Mouse (Mus musculus): ENCODE measurements at regions not wholly inside any gene's neighbourhood (a gene's known extent, or its start where the extent isn't known, plus 50 kb on each side); places are given as distances from the start of the nearest gene placed in this dataset.

- no peak for DNase-seq
Measured at GRCm38 (mm10) chr11:20930045-20930444, 99.2 kb upstream of the Lgalsl start.

GRCm38 (mm10) chr11:20930573-20930972 lies 99.7 kb upstream of the Lgalsl start:
- no peak for DNase-seq

GRCm38 (mm10) chr11:20934191-20935062 lies 103.6 kb upstream of the Lgalsl start:
- DNase-seq, result no peak

DNA sequence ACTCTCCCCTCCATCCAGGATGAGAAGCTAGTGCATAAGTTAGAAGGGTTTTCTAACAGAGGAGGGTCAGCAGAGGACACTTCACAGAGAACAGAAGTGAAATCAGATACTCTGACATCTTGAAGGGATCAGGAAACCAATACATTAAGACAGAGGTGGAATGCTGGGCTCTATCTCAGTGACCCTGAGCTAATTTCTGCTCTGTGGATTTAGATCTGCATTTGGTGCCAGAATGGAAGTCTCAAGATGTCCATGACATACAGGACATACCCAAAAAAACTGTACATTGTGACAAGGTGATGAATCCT lies 104.2 kb upstream of the Lgalsl start:
- no peak for DNase-seq

DNA sequence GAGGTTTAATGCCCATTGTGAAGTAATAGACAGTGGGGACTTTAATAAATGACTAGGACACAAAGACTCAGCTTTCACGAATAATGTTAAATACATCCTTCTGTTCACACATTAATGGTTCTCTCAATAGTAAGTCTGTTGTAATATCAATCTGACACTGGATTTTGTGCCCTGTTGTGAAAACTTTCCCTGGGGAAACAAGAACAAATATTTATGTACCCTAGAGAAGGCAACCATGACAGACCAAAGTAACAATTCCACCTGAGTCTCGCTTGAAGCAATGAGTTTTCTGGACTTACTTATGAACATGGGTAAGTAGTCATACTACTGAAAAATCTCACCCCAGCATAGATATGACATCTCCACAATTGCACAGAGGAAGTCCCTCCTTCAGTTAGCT lies 105.1 kb upstream of the Lgalsl start:
- no peak for DNase-seq

- no peak for DNase-seq
Measured at GRCm38 (mm10) chr11:20936996-20937395, 106.1 kb upstream of the Lgalsl start.

DNA sequence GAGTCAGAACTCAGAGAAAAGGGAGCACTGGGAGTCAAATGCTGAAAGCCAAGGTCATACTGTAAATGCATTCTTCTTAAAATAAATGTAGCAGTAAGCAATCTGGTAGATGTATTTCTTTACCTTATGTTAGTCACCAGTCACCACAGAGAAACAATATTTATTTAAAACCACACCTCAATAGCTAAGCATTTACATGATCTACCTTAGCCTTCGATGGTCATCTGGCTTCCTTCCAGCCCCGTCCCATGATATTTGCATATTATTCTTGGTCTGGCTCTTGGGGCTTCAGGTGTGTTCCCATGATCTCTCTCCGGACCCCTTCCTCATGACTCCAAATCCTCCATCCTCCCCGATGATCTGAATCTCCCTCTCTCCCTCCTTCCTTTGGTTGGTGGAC lies 107.1 kb upstream of the Lgalsl start:
- no peak for DNase-seq

DNA sequence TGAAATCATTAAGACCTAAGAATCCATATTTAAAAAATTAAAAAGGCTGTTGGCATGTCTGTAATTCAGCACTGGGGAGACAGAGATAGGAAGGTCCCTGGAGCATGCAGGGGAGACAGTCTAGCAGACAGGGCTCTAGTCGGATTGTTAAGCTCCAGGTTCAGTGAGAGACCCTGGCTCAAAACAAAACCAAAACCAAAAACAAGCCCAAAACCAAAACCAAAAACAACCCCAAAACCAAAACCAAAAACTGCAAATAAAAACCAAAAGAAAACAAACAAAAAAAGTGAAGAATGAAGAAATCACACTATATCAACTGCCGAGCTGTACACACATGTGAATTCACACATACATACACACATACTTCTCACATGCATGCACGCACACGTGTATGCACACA lies 108.8 kb upstream of the Lgalsl start:
- DNase-seq, result no peak

GRCm38 (mm10) chr11:20941546-20941945 lies 110.7 kb upstream of the Lgalsl start:
- DNase-seq, result no peak

- DNase-seq, result no peak
Measured at GRCm38 (mm10) chr11:20955561-20955960, 124.7 kb upstream of the Lgalsl start.

- DNase-seq, result no peak
Measured at GRCm38 (mm10) chr11:20957766-20958165, 126.9 kb upstream of the Lgalsl start.

- DNase-seq, result no peak
Measured at GRCm38 (mm10) chr11:20958233-20958632, 127.4 kb upstream of the Lgalsl start.

DNA sequence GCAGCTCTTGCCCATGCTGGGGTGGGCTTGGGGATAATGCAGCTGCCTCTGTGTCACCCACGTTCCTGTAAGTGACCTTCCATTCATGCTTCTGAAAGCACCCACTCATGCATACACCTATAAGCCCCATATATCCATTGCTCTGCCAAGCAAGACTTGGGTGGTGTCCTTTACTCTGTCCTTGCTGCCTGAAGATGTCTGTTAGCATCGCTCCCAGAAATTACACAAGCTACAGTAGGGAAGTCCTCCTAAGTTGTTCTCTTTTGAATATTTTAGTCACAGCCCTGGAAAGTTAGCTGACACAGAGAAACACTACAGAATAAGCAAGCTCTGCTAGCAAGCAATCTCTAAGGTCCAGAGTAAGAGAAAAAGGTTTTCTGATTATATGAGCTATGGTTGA lies 129.2 kb upstream of the Lgalsl start:
- no peak for DNase-seq

- no peak for DNase-seq
Measured at GRCm38 (mm10) chr11:20960750-20961149, 129.9 kb upstream of the Lgalsl start.

- DNase-seq, result no peak
Measured at GRCm38 (mm10) chr11:20961626-20962025, 129.5 kb upstream of the Peli1 start.

DNA sequence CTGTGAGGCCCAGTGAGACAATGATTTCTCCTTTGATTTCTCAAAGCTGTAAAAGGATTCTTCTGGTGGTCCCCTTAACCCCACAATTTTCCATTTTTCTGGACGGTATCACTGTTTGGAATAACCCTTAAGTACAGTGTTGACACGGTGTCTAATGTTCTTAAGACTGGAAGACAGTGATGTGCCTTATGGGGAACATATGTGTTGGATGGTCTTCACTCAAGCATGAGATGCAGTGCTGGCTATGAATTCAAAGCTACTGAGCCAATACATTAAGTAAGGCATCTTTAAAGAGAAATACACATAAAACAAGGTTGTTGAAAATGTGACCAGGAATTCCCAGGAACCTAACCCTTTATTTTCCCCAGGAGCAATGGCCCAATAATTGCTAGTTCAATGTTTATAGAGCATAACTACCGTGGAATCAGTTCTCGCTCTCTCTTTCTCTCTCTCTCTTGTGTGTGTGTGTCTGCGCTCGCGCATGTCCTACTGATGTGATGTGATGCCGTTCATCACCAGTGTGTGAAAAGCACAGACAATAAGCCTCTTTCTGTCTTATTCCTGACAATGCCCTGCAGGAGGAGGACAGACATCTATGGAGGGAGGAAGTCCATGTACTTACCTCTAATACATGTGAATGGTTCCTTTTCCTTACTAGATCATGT lies 125.4 kb upstream of the Peli1 start:
- no peak for DNase-seq

DNA sequence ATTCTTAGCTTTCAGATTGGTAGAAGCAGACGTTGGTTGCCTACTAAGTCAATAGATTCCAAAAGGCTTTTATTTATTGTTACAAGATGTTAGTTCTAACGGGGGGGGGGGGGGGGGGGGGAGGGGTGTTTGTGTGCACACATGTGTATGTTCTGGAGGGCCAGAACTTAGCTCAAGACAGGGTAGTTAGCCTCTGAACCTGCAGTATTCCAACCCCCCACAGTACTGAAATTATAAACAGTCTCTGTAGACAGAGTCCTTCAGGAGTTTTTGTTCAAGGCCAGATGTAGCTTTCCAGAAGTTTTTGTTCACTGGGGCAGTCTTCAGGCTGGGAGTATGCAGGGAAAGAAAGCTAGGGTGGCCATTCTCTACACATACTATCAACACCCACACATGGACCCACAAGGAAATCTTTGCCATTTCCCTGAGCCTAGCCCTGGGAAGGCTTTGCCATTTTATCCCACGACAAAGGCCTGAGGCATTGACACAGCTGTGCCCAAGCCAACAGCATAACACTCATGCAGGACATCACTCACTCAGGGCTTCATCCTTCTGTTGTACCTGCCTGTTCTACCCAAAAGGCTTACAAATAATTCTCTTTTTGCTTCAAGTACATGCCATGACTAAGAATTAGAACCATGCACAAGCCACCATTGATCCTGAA lies 123.6 kb upstream of the Peli1 start:
- DNase-seq, result no peak

- no peak for DNase-seq
Measured at GRCm38 (mm10) chr11:20968341-20968740, 122.8 kb upstream of the Peli1 start.

DNA sequence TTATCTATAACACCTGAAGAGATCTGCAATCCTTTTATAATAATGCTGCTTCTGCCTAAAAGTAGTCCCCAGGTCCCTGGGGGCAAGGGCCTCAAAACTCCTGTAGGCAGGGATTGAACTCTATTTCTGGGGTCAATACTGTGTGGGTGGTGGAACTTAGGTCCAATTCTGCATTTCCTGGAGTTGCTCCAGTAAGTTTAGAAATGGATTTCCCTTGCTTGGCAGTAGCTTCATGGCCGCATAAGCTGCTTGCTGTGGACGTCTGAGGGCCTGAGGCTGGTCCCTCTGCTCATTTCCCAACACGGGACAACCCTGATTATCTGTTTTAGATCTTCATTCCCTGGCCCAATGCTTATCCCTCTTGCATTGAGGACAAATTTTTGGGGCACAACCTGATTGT lies 118.0 kb upstream of the Peli1 start:
- DNase-seq, result no peak

GRCm38 (mm10) chr11:20981588-20981987 lies 109.5 kb upstream of the Peli1 start:
- DNase-seq, result no peak

DNA sequence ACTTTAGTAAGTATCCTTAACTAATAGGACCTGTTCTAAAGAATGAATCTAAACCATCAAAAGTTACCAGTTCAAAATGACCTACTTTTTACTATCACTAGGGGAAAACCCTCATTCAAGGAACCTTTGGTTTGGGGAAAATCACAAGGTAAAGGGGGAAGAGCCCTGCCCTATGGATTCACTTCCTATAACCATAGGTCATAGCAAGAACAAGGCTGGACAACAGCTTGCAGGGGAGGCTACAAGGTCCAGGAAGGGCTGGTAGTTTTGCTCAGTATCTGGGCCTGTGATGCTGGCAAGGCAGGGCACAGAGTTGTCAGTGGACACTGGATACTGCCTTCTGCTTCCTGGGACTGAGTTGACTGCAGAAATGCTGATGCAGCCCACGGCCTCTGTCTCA lies 109.1 kb upstream of the Peli1 start:
- DNase-seq, result no peak

- no peak for DNase-seq
Measured at GRCm38 (mm10) chr11:20982500-20982899, 108.6 kb upstream of the Peli1 start.

DNA sequence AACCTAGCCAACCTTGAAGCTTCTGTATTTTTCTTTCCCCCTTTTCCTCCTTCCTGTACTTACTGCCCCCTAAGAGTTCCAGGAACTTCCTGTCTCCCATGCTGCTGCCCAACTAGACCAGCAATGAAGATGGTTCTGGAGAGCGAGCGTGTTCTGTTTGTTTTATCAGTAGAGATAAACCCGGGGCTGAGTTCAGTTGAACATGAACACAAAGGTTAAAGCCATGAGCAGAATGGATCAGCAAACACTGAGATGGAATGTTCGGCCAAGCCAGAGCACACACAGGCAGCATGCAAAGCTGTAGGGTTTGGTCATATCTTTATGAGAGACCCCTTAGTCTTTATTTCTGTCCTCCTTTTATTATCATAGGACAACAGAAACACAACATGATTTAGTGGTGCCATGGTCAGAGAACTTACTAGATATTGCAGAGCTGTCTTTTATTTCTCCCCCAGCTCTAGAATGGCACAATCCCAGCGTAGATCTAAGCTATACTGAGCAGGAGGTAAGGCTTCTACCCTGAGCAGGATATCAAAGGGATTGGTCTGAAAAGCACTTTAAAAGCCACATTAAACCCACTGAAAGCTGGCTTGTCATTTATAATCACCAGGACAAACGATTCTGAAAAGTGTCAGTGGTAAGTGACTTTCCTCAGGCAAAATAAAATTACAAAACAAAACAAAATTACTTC lies 105.9 kb upstream of the Peli1 start:
- DNase-seq, result no peak
